Mouse (Mus musculus): Measurements from ENCODE around the gene M1ap. TPM values are rescaled to one million over a fixed set of nuclear protein-coding genes. Genes with fewer than 3 reads are reported as not detected.

Gene M1ap
- polyA plus RNA-seq, 1 experiment from 2014 or later: 0.26 TPM

GRCm38 (mm10) chr6:83053136-83053960 is 106.6 kb downstream of the M1ap start:
- Histone ChIP-seq H3K27ac (peak overlapping the region; percentile 85), H3K4me3 (replicated peaks) (peak overlapping the region; percentile 96), H3K27me3 (replicated peaks) (no peaks in the 10 kb centered on the region), H3K4me1 (replicated peaks) (peaks cover 25% of the 10 kb centered on the region), H3K9ac (peak overlapping the region; percentile 82), H3K4me2 (replicated peaks) (peak overlapping the region; percentile 93), H3K36me3 (peaks cover 15% of the 10 kb centered on the region; the same call in 1 of the 2 replicates), H3K9me3 (no peaks in the 10 kb centered on the region)
- 3% methylated on average over 26 of the region's 26 CpGs for WGBS
- ATAC-seq: no peak

DNA sequence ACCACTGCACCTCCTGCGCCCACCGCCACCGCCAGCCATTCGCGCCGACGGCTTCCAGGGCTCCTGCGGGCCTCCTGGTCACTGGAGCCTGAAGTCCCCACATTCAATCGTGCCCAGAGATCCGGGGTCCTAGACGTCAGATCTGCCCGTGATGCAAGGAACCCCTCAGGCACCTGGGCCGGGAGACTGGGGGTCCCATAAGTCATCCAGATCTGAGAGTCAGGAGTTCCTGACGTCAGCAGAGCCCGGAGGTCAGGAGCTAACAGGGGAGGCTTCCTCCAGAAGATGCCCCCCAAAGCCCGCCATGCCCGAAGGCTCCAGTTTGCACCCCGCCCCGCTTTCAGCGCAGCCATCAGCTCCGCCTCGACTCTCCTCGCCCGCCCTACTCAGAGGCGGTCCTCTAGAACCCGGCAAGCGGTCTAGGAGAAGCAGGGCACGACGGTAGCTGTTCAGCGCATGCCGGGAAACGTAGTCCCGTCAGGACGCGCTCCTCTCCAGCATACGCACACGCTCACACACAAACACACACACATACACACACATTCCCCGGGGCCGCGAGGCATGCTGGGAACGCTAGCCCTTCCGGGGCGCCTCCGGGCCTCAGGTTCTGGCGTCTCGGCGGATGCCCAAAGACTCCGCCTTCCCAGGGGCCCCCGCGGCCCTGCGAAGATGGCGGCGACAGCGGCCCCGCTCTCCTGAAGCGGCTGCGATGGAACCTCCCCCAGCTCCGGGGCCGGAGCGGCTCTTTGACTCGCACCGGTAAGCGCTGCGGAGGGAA is 107.6 kb downstream of the M1ap start, which contains the start of gene Aup1:
Aup1 (plus strand) TSS at position 448 of the 778 bp plus-strand sequence.
- H3K36me3 ChIP-seq: peaks cover 15% of the 10 kb centered on the region; the same call in 1 of the 2 replicates
- ATAC-seq: peak; percentile 95
- peaks cover 28% of the 10 kb centered on the region for H3K4me1 ChIP-seq (replicated peaks)
- H3K27ac ChIP-seq: peak within 1 kb of the TSS; percentile 85
- H3K4me2 ChIP-seq (replicated peaks): peak within 1 kb of the TSS; percentile 93
- no peaks in the 10 kb centered on the region for H3K27me3 ChIP-seq (replicated peaks)
- under 1% methylated on average over 62 of the region's 64 CpGs for WGBS
- no peaks in the 10 kb centered on the region for H3K9me3 ChIP-seq
- H3K9ac ChIP-seq: peak within 1 kb of the TSS; percentile 95
- H3K4me3 ChIP-seq (replicated peaks): peak within 1 kb of the TSS; percentile 96

- H3K4me1 ChIP-seq (replicated peaks): peaks cover 28% of the 10 kb centered on the region
- ATAC-seq: no peak; the same call in none of the 2 replicates
- H3K36me3 ChIP-seq: peaks cover 15% of the 10 kb centered on the region; the same call in 1 of the 2 replicates
- H3K4me3 ChIP-seq (replicated peaks): peak within 1 kb of the TSS; percentile 96
- WGBS: 1% methylated on average over 50 of the region's 50 CpGs
- peak within 1 kb of the TSS; percentile 95 for H3K9ac ChIP-seq
- no peaks in the 10 kb centered on the region for H3K9me3 ChIP-seq
- H3K27ac ChIP-seq: peak within 1 kb of the TSS; percentile 85
- peak within 1 kb of the TSS; percentile 93 for H3K4me2 ChIP-seq (replicated peaks)
- H3K27me3 ChIP-seq (replicated peaks): no peaks in the 10 kb centered on the region
These were observed 108.2 kb downstream of the M1ap start, which contains the start of gene Htra2 for GRCm38 (mm10) chr6:83054871-83055431. TSS of gene Htra2 (minus strand) at chr6:83055273.

DNA sequence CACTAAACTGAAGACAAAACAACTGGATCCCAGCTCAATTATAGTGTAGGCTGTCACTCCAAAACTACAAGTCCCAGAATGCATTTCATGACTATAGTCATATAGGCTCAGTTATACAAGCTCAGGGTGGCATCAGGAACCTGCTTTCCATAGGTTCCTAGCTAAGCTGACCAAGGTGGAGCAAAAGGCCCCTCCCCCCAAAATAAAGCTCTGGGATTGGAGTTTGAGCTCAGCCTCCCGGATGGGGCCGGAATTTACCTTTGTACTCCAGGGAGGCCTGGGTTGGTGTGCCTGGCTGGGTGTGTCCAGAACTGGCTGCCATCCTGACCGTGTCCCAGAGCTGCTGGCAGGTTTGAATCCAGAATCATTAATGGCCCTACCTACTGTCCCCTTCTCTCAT is 111.1 kb downstream of the M1ap start, which contains the start of gene Dqx1:
Dqx1 (plus strand) TSS at position 55 of the 400 bp plus-strand sequence.
- H3K27me3 ChIP-seq (replicated peaks): peaks cover 13% of the 10 kb centered on the region
- H3K9ac ChIP-seq: peak within 1 kb of the TSS; percentile 23
- peak within 1 kb of the TSS; percentile 50 for H3K4me2 ChIP-seq (replicated peaks)
- H3K4me3 ChIP-seq (replicated peaks): peak within 1 kb of the TSS; percentile 31
- peaks cover 22% of the 10 kb centered on the region for H3K4me1 ChIP-seq (replicated peaks)
- peak within 1 kb of the TSS; percentile 72 for H3K27ac ChIP-seq
- peak; percentile 75 for ATAC-seq
- 37% methylated on average over 3 of the region's 3 CpGs for WGBS
- peaks cover 9% of the 10 kb centered on the region; the same call in 1 of the 2 replicates for H3K36me3 ChIP-seq
- H3K9me3 ChIP-seq: no peaks in the 10 kb centered on the region

- peaks cover 14% of the 10 kb centered on the region for H3K4me1 ChIP-seq (replicated peaks)
- H3K4me3 ChIP-seq (replicated peaks): peak overlapping the region; percentile 31
- H3K4me2 ChIP-seq (replicated peaks): peak overlapping the region; percentile 50
- peak overlapping the region; percentile 72 for H3K27ac ChIP-seq
- no peak for ATAC-seq
- WGBS: 84% methylated on average over 2 of the region's 2 CpGs
- peaks cover 22% of the 10 kb centered on the region for H3K27me3 ChIP-seq (replicated peaks)
- peaks cover 9% of the 10 kb centered on the region; the same call in 1 of the 2 replicates for H3K36me3 ChIP-seq
- no peaks in the 10 kb centered on the region for H3K9me3 ChIP-seq
- H3K9ac ChIP-seq: peak overlapping the region; percentile 23; the same call in 1 of the 2 replicates
These were observed 112.0 kb downstream of the M1ap start for GRCm38 (mm10) chr6:83058725-83059124.

DNA sequence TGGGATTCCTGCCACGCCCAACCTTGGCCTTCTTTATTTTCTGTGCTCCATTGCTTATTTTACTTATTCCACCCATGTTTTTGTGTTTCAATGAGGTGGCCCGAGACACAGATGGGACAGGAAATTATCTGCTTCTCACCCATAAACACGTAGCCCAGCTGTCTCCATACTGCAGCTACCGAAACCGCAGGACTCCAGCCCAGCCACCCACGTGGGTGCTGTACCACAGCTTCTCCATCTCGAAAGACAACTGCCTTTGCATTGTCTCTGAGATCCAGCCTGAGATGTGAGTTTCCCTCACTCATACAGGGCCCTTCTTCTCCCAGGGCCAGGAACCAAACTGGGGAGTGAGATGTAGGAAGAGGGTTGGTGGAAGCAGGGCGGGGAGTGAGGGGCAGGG is 119.3 kb downstream of the M1ap start:
- no peak overlapping the region for H3K9ac ChIP-seq
- 40% methylated on average over 8 of the region's 8 CpGs for WGBS
- no peaks in the 10 kb centered on the region for H3K9me3 ChIP-seq
- no peak overlapping the region for H3K4me3 ChIP-seq (replicated peaks)
- H3K27ac ChIP-seq: no peak overlapping the region
- H3K27me3 ChIP-seq (replicated peaks): peaks cover 93% of the 10 kb centered on the region
- peaks cover 26% of the 10 kb centered on the region for H3K4me1 ChIP-seq (replicated peaks)
- H3K4me2 ChIP-seq (replicated peaks): no peak overlapping the region
- no peaks in the 10 kb centered on the region for H3K36me3 ChIP-seq
- ATAC-seq: no peak

GRCm38 (mm10) chr6:83066441-83066840 is 119.7 kb downstream of the M1ap start:
- Histone ChIP-seq H3K9ac (no peak overlapping the region), H3K27ac (no peak overlapping the region), H3K4me1 (replicated peaks) (peaks cover 29% of the 10 kb centered on the region), H3K4me2 (replicated peaks) (no peak overlapping the region), H3K36me3 (no peaks in the 10 kb centered on the region), H3K27me3 (replicated peaks) (peaks cover 93% of the 10 kb centered on the region), H3K9me3 (no peaks in the 10 kb centered on the region), H3K4me3 (replicated peaks) (no peak overlapping the region)
- 27% methylated on average over 6 of the region's 6 CpGs for WGBS
- ATAC-seq: no peak

GRCm38 (mm10) chr6:83068221-83068620 is 121.5 kb downstream of the M1ap start:
- WGBS: 6% methylated on average over 8 of the region's 8 CpGs

GRCm38 (mm10) chr6:83068706-83069487 is 122.2 kb downstream of the M1ap start:
- under 1% methylated on average over 81 of the region's 81 CpGs for WGBS
- Histone ChIP-seq H3K4me1 (replicated peaks) (peaks cover 29% of the 10 kb centered on the region), H3K4me2 (replicated peaks) (peak overlapping the region; percentile 65), H3K4me3 (replicated peaks) (peak overlapping the region; percentile 37), H3K9me3 (no peaks in the 10 kb centered on the region), H3K9ac (peak overlapping the region; percentile 13; the same call in 1 of the 2 replicates), H3K36me3 (no peaks in the 10 kb centered on the region), H3K27me3 (replicated peaks) (peaks cover 93% of the 10 kb centered on the region), H3K27ac (no peak overlapping the region)
- no peak for ATAC-seq

More at GRCm38 (mm10) chr6:83068221-83068620, 121.5 kb downstream of the M1ap start:
- Histone ChIP-seq H3K27ac (no peak overlapping the region), H3K27me3 (replicated peaks) (peaks cover 94% of the 10 kb centered on the region), H3K9me3 (no peaks in the 10 kb centered on the region), H3K4me2 (replicated peaks) (peak overlapping the region; percentile 65; the same call in 1 of the 2 replicates), H3K4me3 (replicated peaks) (peak overlapping the region; percentile 37), H3K9ac (no peak overlapping the region), H3K4me1 (replicated peaks) (peaks cover 29% of the 10 kb centered on the region), H3K36me3 (no peaks in the 10 kb centered on the region)
- ATAC-seq: no peak

GRCm38 (mm10) chr6:83069488-83070246 is 123.0 kb downstream of the M1ap start:
- Histone ChIP-seq H3K9ac (peak overlapping the region; percentile 9), H3K27ac (no peak overlapping the region), H3K9me3 (no peaks in the 10 kb centered on the region), H3K4me2 (replicated peaks) (peak overlapping the region; percentile 65), H3K36me3 (no peaks in the 10 kb centered on the region), H3K27me3 (replicated peaks) (peaks cover 93% of the 10 kb centered on the region), H3K4me1 (replicated peaks) (peaks cover 29% of the 10 kb centered on the region), H3K4me3 (replicated peaks) (peak overlapping the region; percentile 37)
- 1% methylated on average over 69 of the region's 69 CpGs for WGBS
- ATAC-seq: no peak

DNA sequence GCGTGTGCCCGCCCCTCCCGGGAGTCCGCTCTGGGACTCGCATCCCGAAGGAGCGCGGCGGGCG is 123.4 kb downstream of the M1ap start, which contains the start of gene Tlx2:
Tlx2 (minus strand) TSS at position 47 of the 64 bp plus-strand sequence.
- no peak for ATAC-seq
- 0% methylated on average over 10 of the region's 10 CpGs for WGBS
- peak within 1 kb of the TSS; percentile 9 for H3K9ac ChIP-seq
- H3K4me2 ChIP-seq (replicated peaks): peak within 1 kb of the TSS; percentile 65
- H3K9me3 ChIP-seq: no peaks in the 10 kb centered on the region
- H3K27ac ChIP-seq: peak within 1 kb of the TSS; percentile 44
- H3K27me3 ChIP-seq (replicated peaks): peaks cover 91% of the 10 kb centered on the region
- H3K36me3 ChIP-seq: no peaks in the 10 kb centered on the region
- H3K4me3 ChIP-seq (replicated peaks): peak within 1 kb of the TSS; percentile 37
- peaks cover 29% of the 10 kb centered on the region for H3K4me1 ChIP-seq (replicated peaks)

Data from intestine, embryonic 15.5 days (tissue).